Mouse (Mus musculus): ENCODE data around the gene Galr2. TPM values are rescaled to one million over a fixed set of nuclear protein-coding genes. Genes with fewer than 3 reads are reported as not detected.

Galr2 gene
- 0.77 and 3.2 TPM in 2 replicates for polyA plus RNA-seq (2015; fragmentation: Nextera tagmentation; extraction: Ambion mirVana)

GRCm38 (mm10) chr11:116280751-116281663, at the start of gene Galr2:
Gene Galr2 (plus strand): TSS chr11:116280939.

GRCm38 (mm10) chr11:116237742-116238395, 42.9 kb upstream of the Galr2 start, which contains the start of gene Evpl:
Gene Evpl (minus strand): TSS chr11:116238077.

GRCm38 (mm10) chr11:116274045-116274666, 6.6 kb upstream of the Galr2 start, which contains the start of gene Srp68:
Gene Srp68 (minus strand): TSS chr11:116274217.

GRCm38 (mm10) chr11:116307019-116307725, 26.4 kb downstream of the Galr2 start, which contains the start of gene Exoc7:
Gene Exoc7 (minus strand): TSS chr11:116307233.

Other genes starting within 250 kb of the Galr2 start
- gene Unc13d, start 203.0 kb upstream of the Galr2 start, polyA plus RNA-seq (2015; fragmentation: Nextera tagmentation; extraction: Ambion mirVana): 2.0 TPM in 2 replicates
- gene Wbp2, start 193.9 kb upstream of the Galr2 start, polyA plus RNA-seq (2015; fragmentation: Nextera tagmentation; extraction: Ambion mirVana): 123 and 155 TPM in 2 replicates
- gene Trim47, start 153.7 kb upstream of the Galr2 start, polyA plus RNA-seq (2015; fragmentation: Nextera tagmentation; extraction: Ambion mirVana): 23.7 and 29.6 TPM in 2 replicates
- gene Trim65, start 149.8 kb upstream of the Galr2 start, polyA plus RNA-seq (2015; fragmentation: Nextera tagmentation; extraction: Ambion mirVana): 3.2 and 3.5 TPM in 2 replicates
- 52.3 and 86.2 TPM in 2 replicates for gene Mrpl38, start 142.1 kb upstream of the Galr2 start, polyA plus RNA-seq (2015; fragmentation: Nextera tagmentation; extraction: Ambion mirVana)
- 12.9 and 18.1 TPM in 2 replicates for gene Fbf1, start 112.8 kb upstream of the Galr2 start, polyA plus RNA-seq (2015; fragmentation: Nextera tagmentation; extraction: Ambion mirVana)
- gene Ten1, start 82.1 kb upstream of the Galr2 start, polyA plus RNA-seq (2015; fragmentation: Nextera tagmentation; extraction: Ambion mirVana): 48.9 and 49.5 TPM in 2 replicates
- 37.2 and 49.8 TPM in 2 replicates for gene Acox1, start 81.9 kb upstream of the Galr2 start, polyA plus RNA-seq (2015; fragmentation: Nextera tagmentation; extraction: Ambion mirVana)
- gene Evpl, start 42.9 kb upstream of the Galr2 start, polyA plus RNA-seq (2015; fragmentation: Nextera tagmentation; extraction: Ambion mirVana): 1.4 and 1.9 TPM in 2 replicates
- gene Srp68, start 6.7 kb upstream of the Galr2 start, polyA plus RNA-seq (2015; fragmentation: Nextera tagmentation; extraction: Ambion mirVana): 40.4 and 59.2 TPM in 2 replicates
- 45.9 and 65.6 TPM in 2 replicates for gene Exoc7, start 26.3 kb downstream of the Galr2 start, polyA plus RNA-seq (2015; fragmentation: Nextera tagmentation; extraction: Ambion mirVana)
- 0.30 and 0.39 TPM in 2 replicates for gene Foxj1, start 54.5 kb downstream of the Galr2 start, polyA plus RNA-seq (2015; fragmentation: Nextera tagmentation; extraction: Ambion mirVana)
- gene Rnf157, start 132.1 kb downstream of the Galr2 start, polyA plus RNA-seq (2015; fragmentation: Nextera tagmentation; extraction: Ambion mirVana): 5.3 and 12.0 TPM in 2 replicates
- 52.7 and 56.4 TPM in 2 replicates for gene Ubald2, start 153.2 kb downstream of the Galr2 start, polyA plus RNA-seq (2015; fragmentation: Nextera tagmentation; extraction: Ambion mirVana)
- 0.10 and 0.11 TPM in 2 replicates for gene Qrich2, start 185.3 kb downstream of the Galr2 start, polyA plus RNA-seq (2015; fragmentation: Nextera tagmentation; extraction: Ambion mirVana)
- 67.1 and 83.3 TPM in 2 replicates for gene Prpsap1, start 213.3 kb downstream of the Galr2 start, polyA plus RNA-seq (2015; fragmentation: Nextera tagmentation; extraction: Ambion mirVana)
- 7.1 and 8.3 TPM in 2 replicates for gene Sphk1, start 250.0 kb downstream of the Galr2 start, polyA plus RNA-seq (2015; fragmentation: Nextera tagmentation; extraction: Ambion mirVana)